Mouse (Mus musculus): ENCODE measurements at regions not wholly inside any gene's neighbourhood (a gene's known extent, or its start where the extent isn't known, plus 50 kb on each side); places are given as distances from the start of the nearest gene placed in this dataset.

DNA sequence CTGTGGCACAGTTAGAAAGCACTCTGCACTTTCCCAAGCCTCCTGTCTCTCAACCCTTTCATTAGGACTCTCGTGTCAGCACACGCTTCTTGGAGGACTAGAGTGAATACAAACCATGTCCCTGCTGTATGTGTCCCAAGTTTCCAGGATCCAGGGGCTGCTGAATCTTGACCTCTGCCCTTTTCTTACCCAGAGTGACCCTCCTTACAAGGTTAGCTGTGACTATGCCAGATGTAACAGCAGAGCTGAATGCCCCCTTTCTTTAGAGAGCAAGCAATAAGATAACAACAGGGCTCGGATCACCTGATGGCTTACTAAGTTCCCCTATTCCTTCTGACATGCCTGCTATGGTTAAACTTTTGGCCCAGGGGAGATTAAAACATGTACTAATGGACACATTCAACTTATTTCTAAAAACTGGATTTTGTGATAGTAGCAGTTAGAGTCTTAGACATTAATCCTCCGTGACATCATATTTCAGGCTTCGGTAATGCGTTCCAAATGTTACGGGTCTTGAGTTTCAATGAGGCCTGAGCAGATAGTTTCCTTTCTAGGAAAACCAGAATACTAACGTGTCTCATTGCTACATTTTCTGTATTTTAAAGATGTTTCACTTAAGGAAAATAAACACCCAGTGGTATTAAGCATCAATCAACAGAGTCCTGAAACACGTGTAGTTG, 607.0 kb downstream of the Dhx35 start:
- TF ChIP-seq CTCF (IDR thresholded peaks at IDR 0.05; ENCODE audit: extremely low read depth, insufficient read depth, insufficient read length, insufficient replicate concordance) (no peak), POLR2A (IDR thresholded peaks at IDR 0.05; ENCODE audit: low read depth, low read length) (no peak)
